Mouse (Mus musculus) olfactory bulb, adult 2 months (tissue): ENCODE data around the gene Sez6.

Experiments
- CTCF ChIP-seq: fragments of 200-500 bp; IDR thresholded peaks from 2 replicates; pipeline ENCODE4 v1.5.1; 2012; ENCODE audit warnings: low read depth, mild to moderate bottlenecking, low read length, moderate library complexity; ENCODE audit not compliant: insufficient read depth
- POLR2A ChIP-seq: fragments of 200-500 bp; IDR thresholded peaks from 2 replicates; pipeline ENCODE4 v1.6.1; 2012; ENCODE audit warnings: mild to moderate bottlenecking, low read depth, low read length, moderate library complexity; ENCODE audit not compliant: insufficient read depth

- TF ChIP-seq CTCF (no peak), POLR2A (no peak)
These were observed 28.3 kb downstream of the Sez6 start for GRCm38 (mm10) chr11:77958932-77959331.
